Mouse (Mus musculus) liver, embryonic 13.5 days (tissue): Measurements from ENCODE around the gene St6gal1. TPM values are rescaled to one million over a fixed set of nuclear protein-coding genes. Genes with fewer than 3 reads are reported as not detected.

Experiments used
- ATAC-seq: fragments of 200-750 bp; cut with Nextera tagmentation; 2 replicates; pipeline ENCODE4 v1.8.0; 2017; ENCODE audit warnings: low read depth, mild to moderate bottlenecking, moderate number of reproducible peaks, moderate library complexity
- DNase-seq: peaks from one replicate; pipeline ENCODE4 v3.0.0; 2022
- H3K27ac ChIP-seq: fragments of 300-500 bp; sonication (generic); 2 replicates; pipeline ENCODE4 v1.5.1; 2015; ENCODE audit warnings: moderate library complexity, mild to moderate bottlenecking, inconsistent platforms
- H3K27me3 ChIP-seq: fragments of 300-500 bp; sonication (generic); 2 replicates; pipeline ENCODE4 v1.6.1; 2015; ENCODE audit warnings: mild to moderate bottlenecking, inconsistent platforms
- H3K36me3 ChIP-seq: fragments of 300-500 bp; sonication (generic); 2 replicates; pipeline ENCODE4 v1.6.1; 2015; ENCODE audit warnings: mild to moderate bottlenecking, inconsistent platforms
- H3K4me1 ChIP-seq: fragments of 300-500 bp; sonication (generic); replicated peaks from 2 replicates; pipeline ENCODE4 v1.6.1; 2015; ENCODE audit warnings: inconsistent platforms
- H3K4me2 ChIP-seq: fragments of 300-500 bp; sonication (generic); 2 replicates; pipeline ENCODE4 v1.6.1; 2015; ENCODE audit warnings: inconsistent platforms, mild to moderate bottlenecking, moderate library complexity
- H3K4me3 ChIP-seq: fragments of 300-500 bp; sonication (generic); replicated peaks from 2 replicates; pipeline ENCODE4 v1.5.1; 2015; ENCODE audit warnings: mild to moderate bottlenecking, inconsistent platforms
- H3K9ac ChIP-seq: fragments of 300-500 bp; sonication (generic); 2 replicates; pipeline ENCODE4 v1.6.1; 2015; ENCODE audit warnings: mild to moderate bottlenecking, inconsistent platforms
- H3K9me3 ChIP-seq: fragments of 300-500 bp; sonication (generic); replicated peaks from 2 replicates; pipeline ENCODE4 v1.6.1; 2016; ENCODE audit warnings: inconsistent platforms
- WGBS: fragments of 180-500 bp; shearing (Covaris S2); methylation state at CpG from one replicate; pipeline ENCODE4 v1.1.7; 2015; ENCODE audit not compliant: insufficient replicate concordance; 5-methylcytosine and 5-hydroxymethylcytosine counted together
- polyA plus RNA-seq: library from polyadenylated mRNA; unstranded; fragments of >200 nt; fragmentation: Nextera tagmentation; extraction: Ambion mirVana; gene quantifications from 2 replicates; pipeline ENCODE4 v1.2.1, GENCODE M21; 2015

St6gal1 gene
- polyA plus RNA-seq, 1 experiment from 2014 or later, result 7.5 TPM

GRCm38 (mm10) chr16:23269056-23269983 lies 44.8 kb downstream of the St6gal1 start:
- Histone ChIP-seq H3K4me2 (no peak overlapping the region), H3K9me3 (no peaks in the 10 kb centered on the region), H3K4me3 (no peak overlapping the region), H3K36me3 (no peaks in the 10 kb centered on the region), H3K9ac (no peak overlapping the region), H3K4me1 (peaks cover 28% of the 10 kb centered on the region), H3K27ac (no peak overlapping the region), H3K27me3 (no peaks in the 10 kb centered on the region)
- DNase-seq (no peak), ATAC-seq (peak; percentile 22; the same call in 1 of the 2 replicates)
- 39% methylated on average over 17 of the region's 17 CpGs for WGBS

GRCm38 (mm10) chr16:23269984-23270912 lies 45.7 kb downstream of the St6gal1 start:
- Histone ChIP-seq H3K4me3 (no peak overlapping the region), H3K4me1 (peaks cover 33% of the 10 kb centered on the region), H3K9me3 (no peaks in the 10 kb centered on the region), H3K9ac (no peak overlapping the region), H3K4me2 (no peak overlapping the region), H3K36me3 (no peaks in the 10 kb centered on the region), H3K27ac (no peak overlapping the region), H3K27me3 (no peaks in the 10 kb centered on the region)
- ATAC-seq, result no peak
- DNase-seq, result no peak
- WGBS, result 41% methylated on average over 10 of the region's 10 CpGs

GRCm38 (mm10) chr16:23270913-23271253 lies 46.3 kb downstream of the St6gal1 start:
- no peak overlapping the region for H3K27ac ChIP-seq
- no peak overlapping the region for H3K9ac ChIP-seq
- DNase-seq, result no peak
- 22% methylated on average over 2 of the region's 3 CpGs for whole genome bisulfite sequencing
- no peak overlapping the region for H3K4me3 ChIP-seq
- H3K4me1 ChIP-seq, result peaks cover 33% of the 10 kb centered on the region
- no peak overlapping the region for H3K4me2 ChIP-seq
- H3K9me3 ChIP-seq, result no peaks in the 10 kb centered on the region
- no peaks in the 10 kb centered on the region for H3K36me3 ChIP-seq
- no peaks in the 10 kb centered on the region for H3K27me3 ChIP-seq
- ATAC-seq, result no peak

- WGBS, result 37% methylated on average over 14 of the region's 14 CpGs
These were observed 47.4 kb downstream of the St6gal1 start for GRCm38 (mm10) chr16:23271746-23272520.

GRCm38 (mm10) chr16:23272521-23273230 lies 48.1 kb downstream of the St6gal1 start:
- WGBS, result 59% methylated on average over 9 of the region's 9 CpGs

More at GRCm38 (mm10) chr16:23271746-23272520, 47.4 kb downstream of the St6gal1 start:
- H3K36me3 ChIP-seq, result no peaks in the 10 kb centered on the region
- ATAC-seq (no peak), DNase-seq (no peak)
- peaks cover 33% of the 10 kb centered on the region for H3K4me1 ChIP-seq
- no peaks in the 10 kb centered on the region for H3K9me3 ChIP-seq
- H3K9ac ChIP-seq, result no peak overlapping the region
- H3K4me3 ChIP-seq, result no peak overlapping the region
- H3K27me3 ChIP-seq, result no peaks in the 10 kb centered on the region
- H3K27ac ChIP-seq, result no peak overlapping the region
- H3K4me2 ChIP-seq, result no peak overlapping the region

GRCm38 (mm10) chr16:23274005-23274404 lies 49.5 kb downstream of the St6gal1 start:
- no peak overlapping the region for H3K27ac ChIP-seq
- WGBS, result 49% methylated on average over 6 of the region's 6 CpGs
- no peak overlapping the region for H3K4me2 ChIP-seq
- peaks cover 33% of the 10 kb centered on the region for H3K4me1 ChIP-seq
- DNase-seq (no peak), ATAC-seq (no peak)
- H3K9ac ChIP-seq, result no peak overlapping the region
- H3K4me3 ChIP-seq, result no peak overlapping the region
- no peaks in the 10 kb centered on the region for H3K27me3 ChIP-seq
- no peaks in the 10 kb centered on the region for H3K36me3 ChIP-seq
- no peaks in the 10 kb centered on the region for H3K9me3 ChIP-seq

More at GRCm38 (mm10) chr16:23272521-23273230, 48.1 kb downstream of the St6gal1 start:
- no peaks in the 10 kb centered on the region for H3K36me3 ChIP-seq
- H3K9me3 ChIP-seq, result no peaks in the 10 kb centered on the region
- no peak overlapping the region for H3K27ac ChIP-seq
- no peak overlapping the region for H3K9ac ChIP-seq
- peaks cover 33% of the 10 kb centered on the region for H3K4me1 ChIP-seq
- H3K27me3 ChIP-seq, result no peaks in the 10 kb centered on the region
- no peak overlapping the region for H3K4me3 ChIP-seq
- no peak for ATAC-seq
- H3K4me2 ChIP-seq, result no peak overlapping the region
- no peak for DNase-seq

GRCm38 (mm10) chr16:23274606-23275310 lies 50.2 kb downstream of the St6gal1 start:
- Histone ChIP-seq H3K9me3 (no peaks in the 10 kb centered on the region), H3K9ac (no peak overlapping the region), H3K4me2 (no peak overlapping the region), H3K4me3 (no peak overlapping the region), H3K36me3 (no peaks in the 10 kb centered on the region), H3K4me1 (peaks cover 34% of the 10 kb centered on the region), H3K27me3 (no peaks in the 10 kb centered on the region), H3K27ac (no peak overlapping the region)
- DNase-seq (no peak), ATAC-seq (no peak)
- WGBS, result 52% methylated on average over 7 of the region's 7 CpGs

- Histone ChIP-seq H3K9ac (no peak overlapping the region), H3K4me2 (no peak overlapping the region), H3K9me3 (no peaks in the 10 kb centered on the region), H3K36me3 (no peaks in the 10 kb centered on the region), H3K4me3 (no peak overlapping the region), H3K27me3 (no peaks in the 10 kb centered on the region), H3K27ac (no peak overlapping the region), H3K4me1 (peaks cover 34% of the 10 kb centered on the region)
- DNase-seq, result no peak
- no peak for ATAC-seq
- 48% methylated on average over 2 of the region's 2 CpGs for WGBS
These were observed 51.1 kb downstream of the St6gal1 start for GRCm38 (mm10) chr16:23275661-23276060.

GRCm38 (mm10) chr16:23279879-23280741 lies 55.6 kb downstream of the St6gal1 start:
- ATAC-seq, result no peak; the same call in 1 of the 2 replicates
- peaks cover 14% of the 10 kb centered on the region; the same call in 1 of the 2 replicates for H3K4me1 ChIP-seq
- H3K9ac ChIP-seq, result no peak overlapping the region
- H3K9me3 ChIP-seq, result no peaks in the 10 kb centered on the region
- no peaks in the 10 kb centered on the region for H3K36me3 ChIP-seq
- no peaks in the 10 kb centered on the region for H3K27me3 ChIP-seq
- peak; percentile 15 for DNase-seq
- no peak overlapping the region for H3K4me3 ChIP-seq
- no peak overlapping the region for H3K4me2 ChIP-seq
- no peak overlapping the region for H3K27ac ChIP-seq
- WGBS, result 12% methylated on average over 9 of the region's 9 CpGs
